Mouse (Mus musculus) CD8-positive naive resting alpha-beta T cell, adult 2 months (primary cell): ENCODE results near the gene Zfp846.
A peak's percentile ranks its signal among the peaks of the same experiment; 100 is the strongest.

ENCODE experiments used
- DNase-seq, 2 experiments: peaks; one replicate each; pipeline ENCODE4 v3.0.0; 2022; ENCODE audit warnings: low read depth in 2 of 2, low spot score in 2 of 2

Zfp846 gene

GRCm38 (mm10) chr9:20636256-20636655 is 55.2 kb downstream of the Zfp846 start:
- DNase-seq, result peak; percentile 40 to 62

- DNase-seq, result no peak
Observed at GRCm38 (mm10) chr9:20636790-20637189, 55.7 kb downstream of the Zfp846 start.

DNA sequence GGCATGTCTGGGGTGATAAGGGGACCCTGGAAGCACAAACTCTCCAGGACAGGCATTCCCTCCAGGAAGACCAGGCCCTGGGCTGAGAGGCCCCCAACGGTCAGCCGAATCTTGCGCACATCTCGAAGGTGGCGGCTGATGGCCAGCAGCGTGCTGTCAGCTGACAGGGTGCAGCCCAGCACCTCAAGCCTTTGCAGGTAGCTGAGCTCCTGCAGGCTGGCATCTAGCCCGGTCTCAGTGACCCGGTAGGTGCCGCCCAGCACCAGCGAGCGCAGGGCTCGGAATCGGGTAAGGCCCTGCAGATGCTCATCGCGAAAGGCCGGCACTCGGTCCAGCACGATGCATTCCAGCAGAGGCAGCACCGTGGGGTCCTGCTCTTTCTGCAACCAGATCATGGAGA is 57.5 kb downstream of the Zfp846 start:
- DNase-seq, result no peak

DNA sequence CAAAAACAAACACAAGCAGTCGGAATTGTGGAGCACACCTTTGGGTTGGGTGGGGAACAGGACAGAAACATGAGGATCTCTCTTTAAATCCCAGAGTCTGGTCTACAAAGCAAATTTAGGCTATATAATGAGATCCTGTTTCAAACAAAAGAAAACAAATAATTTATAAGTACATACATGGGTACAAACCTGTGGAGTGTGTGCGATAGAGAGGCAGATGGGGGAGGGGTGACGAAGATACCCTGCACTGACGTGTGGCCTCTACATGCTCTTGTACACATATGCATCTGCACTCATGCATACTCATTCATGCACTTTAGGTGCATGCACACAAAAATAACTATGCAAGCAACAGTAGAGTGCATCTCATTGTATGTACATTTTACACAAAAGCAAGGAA is 58.4 kb downstream of the Zfp846 start:
- no peak for DNase-seq

- no peak for DNase-seq
Observed at GRCm38 (mm10) chr9:20641501-20641900, 60.4 kb downstream of the Zfp846 start.

GRCm38 (mm10) chr9:20642101-20642895 is 61.2 kb downstream of the Zfp846 start, which contains the start of gene Ubl5:
Ubl5 (plus strand) TSS chr9:20642878.
- DNase-seq, result no peak

DNA sequence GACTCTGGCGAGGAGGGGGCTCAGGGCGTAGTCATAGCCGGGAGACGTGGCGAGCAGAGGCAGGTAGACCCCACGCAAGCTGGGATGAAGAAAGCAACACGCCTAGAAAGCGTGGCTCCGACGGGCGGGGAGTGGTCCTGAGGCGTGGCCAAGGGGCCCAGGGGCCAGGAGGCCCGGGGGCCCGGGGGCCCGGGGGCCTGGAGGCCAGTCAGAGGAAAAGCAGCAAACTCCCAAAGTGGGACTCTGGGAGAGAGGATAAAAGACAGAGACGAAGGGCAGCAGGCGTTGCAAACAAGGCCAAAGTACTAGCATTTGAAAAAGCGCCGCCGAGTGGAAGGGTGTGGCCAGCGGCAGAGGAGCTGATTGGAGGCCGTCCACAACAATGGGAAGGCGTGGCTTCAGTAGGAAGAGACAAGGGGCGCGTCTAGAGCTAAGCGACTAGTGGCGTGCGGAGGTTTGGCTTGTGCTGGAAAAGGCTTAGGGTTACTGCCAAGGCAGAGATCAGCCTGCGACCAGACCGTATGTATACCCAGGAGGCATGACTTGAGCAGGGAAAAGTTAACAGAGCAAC is 61.9 kb downstream of the Zfp846 start:
- peak; percentile 78 to 85 for DNase-seq

- no peak for DNase-seq
Observed at GRCm38 (mm10) chr9:20643781-20644180, 62.7 kb downstream of the Zfp846 start.

- DNase-seq, result peak; percentile 70 to 71
Observed at GRCm38 (mm10) chr9:20644360-20645081, 63.4 kb downstream of the Zfp846 start, which contains the start of gene Fbxl12. Fbxl12 (minus strand) TSS chr9:20644767.

- DNase-seq, result peak; percentile 68 to 75
Observed at GRCm38 (mm10) chr9:20645121-20645520, 64.0 kb downstream of the Zfp846 start.

GRCm38 (mm10) chr9:20651602-20652259 is 70.6 kb downstream of the Zfp846 start, which contains the start of gene Pin1:
Pin1 (plus strand) TSS chr9:20652095.
- peak; percentile 97 to 98 for DNase-seq

DNA sequence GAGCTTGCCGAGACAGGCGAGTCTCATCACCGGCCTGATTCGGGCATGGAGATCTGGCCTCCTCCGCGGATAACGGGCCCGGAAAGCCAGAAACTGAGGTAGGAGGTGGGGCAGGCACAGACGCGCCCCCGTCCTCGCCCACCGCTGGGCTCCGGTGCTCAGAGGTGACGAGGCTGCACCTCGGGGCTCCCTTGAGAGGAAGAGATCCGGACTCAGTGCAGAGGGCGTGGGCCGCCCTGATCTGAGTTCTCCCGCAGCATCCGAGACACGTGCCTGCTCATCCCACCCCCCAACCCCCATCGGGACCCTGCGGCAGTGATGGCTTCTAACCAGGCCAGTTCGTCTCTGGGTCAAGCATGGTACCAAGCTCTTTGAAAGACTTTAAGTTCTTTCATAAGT is 71.2 kb downstream of the Zfp846 start:
- DNase-seq, result no peak

GRCm38 (mm10) chr9:20653859-20654258 is 72.8 kb downstream of the Zfp846 start:
- no peak for DNase-seq
